Mouse (Mus musculus) olfactory bulb, adult 2 months (tissue): ENCODE results near the gene Vars. TPM values are rescaled to one million over a fixed set of nuclear protein-coding genes. Genes with fewer than 3 reads are reported as not detected.
A peak's percentile ranks its signal among the peaks of the same experiment; 100 is the strongest.

Source experiments
- H3K27ac ChIP-seq: fragments of 200-500 bp; 2 replicates; pipeline ENCODE4 v1.5.1; 2012; ENCODE audit warnings: low read depth, low read length; ENCODE audit not compliant: insufficient read depth
- H3K4me1 ChIP-seq: fragments of 200-500 bp; 2 replicates; pipeline ENCODE4 v1.6.1; 2012; ENCODE audit warnings: low read length; ENCODE audit not compliant: control insufficient read depth, insufficient read depth
- H3K4me3 ChIP-seq: fragments of 200-500 bp; 2 replicates; pipeline ENCODE4 v1.5.1; 2012; ENCODE audit warnings: mild to moderate bottlenecking, low read depth, low read length, moderate library complexity; ENCODE audit not compliant: insufficient read depth
- CTCF ChIP-seq: fragments of 200-500 bp; IDR thresholded peaks from 2 replicates; pipeline ENCODE4 v1.5.1; 2012; ENCODE audit warnings: low read depth, mild to moderate bottlenecking, low read length, moderate library complexity; ENCODE audit not compliant: insufficient read depth
- POLR2A ChIP-seq: fragments of 200-500 bp; IDR thresholded peaks from 2 replicates; pipeline ENCODE4 v1.6.1; 2012; ENCODE audit warnings: mild to moderate bottlenecking, low read depth, low read length, moderate library complexity; ENCODE audit not compliant: insufficient read depth
- WGBS: fragments of 180-500 bp; shearing (Covaris S2); methylation state at CpG from one replicate; pipeline ENCODE4 v1.1.7; 2018; 5-methylcytosine and 5-hydroxymethylcytosine counted together
- polyA plus RNA-seq: library from polyadenylated mRNA; stranded (reverse); fragments of >200 nt; gene quantifications from 2 replicates; pipeline ENCODE4 v1.2.4, GENCODE M21; 2012; ENCODE audit warnings: low replicate concordance; ENCODE audit not compliant: missing spikeins, insufficient read depth, insufficient read length

Gene Vars
- polyA plus RNA-seq, 1 experiment, result not detected

- Histone ChIP-seq H3K4me1 (peaks cover 13% of the 10 kb centered on the region), H3K4me3 (no peak overlapping the region), H3K27ac (peak overlapping the region; percentile 61; the same call in 1 of the 2 replicates)
- no peak for TF ChIP-seq POLR2A
- no peak for TF ChIP-seq CTCF
- 39% methylated on average over 6 of the region's 6 CpGs for WGBS
Observed at GRCm38 (mm10) chr17:35021842-35022477, 21.2 kb downstream of the Vars start.

- Histone ChIP-seq H3K4me1 (peaks cover 13% of the 10 kb centered on the region), H3K4me3 (no peak overlapping the region), H3K27ac (no peak overlapping the region)
- 97% methylated on average over 8 of the region's 8 CpGs for WGBS
- TF ChIP-seq CTCF (no peak), POLR2A (no peak)
Observed at GRCm38 (mm10) chr17:35022541-35023060, 21.8 kb downstream of the Vars start.

GRCm38 (mm10) chr17:35023221-35023620 lies 22.4 kb downstream of the Vars start:
- WGBS, result 92% methylated on average over 5 of the region's 5 CpGs
- no peak overlapping the region for H3K4me3 ChIP-seq
- peaks cover 13% of the 10 kb centered on the region for H3K4me1 ChIP-seq
- TF ChIP-seq CTCF, result no peak
- no peak for TF ChIP-seq POLR2A
- H3K27ac ChIP-seq, result no peak overlapping the region

- WGBS, result 88% methylated on average over 4 of the region's 4 CpGs
- H3K4me1 ChIP-seq, result peaks cover 13% of the 10 kb centered on the region
- TF ChIP-seq POLR2A (no peak), CTCF (no peak)
- H3K27ac ChIP-seq, result no peak overlapping the region
- H3K4me3 ChIP-seq, result no peak overlapping the region
Observed at GRCm38 (mm10) chr17:35023756-35024155, 23.0 kb downstream of the Vars start.

GRCm38 (mm10) chr17:35024261-35024660 lies 23.5 kb downstream of the Vars start:
- Histone ChIP-seq H3K27ac (no peak overlapping the region), H3K4me1 (peaks cover 13% of the 10 kb centered on the region), H3K4me3 (no peak overlapping the region)
- no peak for TF ChIP-seq CTCF
- no peak for TF ChIP-seq POLR2A
- WGBS, result 75% methylated on average over 13 of the region's 13 CpGs

- Histone ChIP-seq H3K4me1 (peaks cover 17% of the 10 kb centered on the region), H3K27ac (no peak overlapping the region), H3K4me3 (no peak overlapping the region)
- 82% methylated on average over 7 of the region's 10 CpGs for WGBS
- TF ChIP-seq POLR2A, result no peak
- no peak for TF ChIP-seq CTCF
Observed at GRCm38 (mm10) chr17:35024691-35025488, 24.1 kb downstream of the Vars start.

GRCm38 (mm10) chr17:35026206-35026605 lies 25.4 kb downstream of the Vars start:
- TF ChIP-seq POLR2A, result no peak
- no peak for TF ChIP-seq CTCF
- Histone ChIP-seq H3K27ac (no peak overlapping the region), H3K4me3 (no peak overlapping the region), H3K4me1 (peaks cover 20% of the 10 kb centered on the region)
- WGBS, result 80% methylated on average over 5 of the region's 5 CpGs

- H3K27ac ChIP-seq, result no peak within 1 kb of the TSS
- TF ChIP-seq POLR2A (no peak), CTCF (no peak)
- peaks cover 16% of the 10 kb centered on the region for H3K4me1 ChIP-seq
- no peak within 1 kb of the TSS for H3K4me3 ChIP-seq
- 44% methylated on average over 13 of the region's 13 CpGs for WGBS
Observed at GRCm38 (mm10) chr17:35027277-35028068, 26.7 kb downstream of the Vars start, which contains the start of gene Sapcd1. Sapcd1 (minus strand) TSS chr17:35028016.
